Mouse (Mus musculus) telencephalon, adult 2 months (tissue): Measurements from ENCODE around the gene Gm49388.
A peak's percentile ranks its signal among the peaks of the same experiment; 100 is the strongest.

ENCODE experiments used
- DNase-seq: peaks from one replicate; pipeline ENCODE4 v3.0.0-alpha.2; 2011; ENCODE audit warnings: low read depth, low spot score

Gene Gm49388

DNA sequence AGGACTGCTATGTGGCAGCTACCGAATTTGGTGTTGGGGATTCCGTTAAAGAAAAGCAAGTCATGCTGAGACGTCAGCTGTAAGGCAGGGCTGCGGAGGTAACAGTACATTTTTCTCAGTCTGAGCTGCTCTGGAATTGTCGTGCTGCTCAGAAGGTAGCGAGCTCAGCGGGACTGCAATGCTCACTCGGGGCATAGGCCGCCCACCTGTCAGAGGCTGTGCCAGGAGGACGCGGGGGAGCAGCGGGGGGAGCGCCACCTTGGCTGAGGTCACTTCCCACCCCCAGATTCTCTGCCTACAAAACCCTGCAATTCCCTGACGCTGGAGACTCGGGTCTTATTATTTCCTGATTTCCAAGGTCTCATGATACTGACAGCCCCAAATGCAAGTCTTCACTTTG lies 55.5 kb downstream of the Gm49388 start:
- DNase-seq: peak; percentile 85

DNA sequence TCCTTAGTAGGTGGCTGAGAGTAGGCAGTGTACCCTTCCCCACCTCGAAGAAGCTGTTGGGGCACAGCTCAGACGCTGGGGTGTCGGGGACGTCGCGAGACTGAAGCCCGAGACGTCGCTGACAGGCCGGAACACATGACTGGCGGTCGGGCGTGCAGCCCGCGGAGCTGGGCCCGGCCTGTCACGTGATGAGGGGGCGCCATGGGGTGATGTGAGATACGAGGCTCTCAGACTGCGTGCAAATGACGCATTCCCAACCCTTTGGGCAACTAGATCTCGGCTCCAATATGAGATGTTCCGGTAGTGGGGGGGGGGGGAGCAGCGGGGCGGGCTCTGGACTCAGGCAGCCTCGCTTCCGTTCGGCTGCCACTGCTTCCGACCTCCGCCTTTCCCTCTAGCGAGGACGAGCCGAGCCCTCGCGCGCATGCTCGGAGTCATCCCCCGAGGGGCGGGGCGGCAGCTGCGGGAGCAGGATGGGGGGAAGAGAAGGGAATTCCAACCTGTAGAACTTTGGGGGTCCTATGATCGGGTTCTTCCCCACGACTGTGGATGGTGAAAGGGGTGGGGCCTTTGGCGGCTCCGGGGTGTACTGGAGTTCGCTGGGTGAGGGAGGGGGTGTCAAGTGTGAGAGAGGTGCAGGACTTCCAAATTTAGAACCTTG lies 56.1 kb downstream of the Gm49388 start:
- peak; percentile 97 for DNase-seq

DNA sequence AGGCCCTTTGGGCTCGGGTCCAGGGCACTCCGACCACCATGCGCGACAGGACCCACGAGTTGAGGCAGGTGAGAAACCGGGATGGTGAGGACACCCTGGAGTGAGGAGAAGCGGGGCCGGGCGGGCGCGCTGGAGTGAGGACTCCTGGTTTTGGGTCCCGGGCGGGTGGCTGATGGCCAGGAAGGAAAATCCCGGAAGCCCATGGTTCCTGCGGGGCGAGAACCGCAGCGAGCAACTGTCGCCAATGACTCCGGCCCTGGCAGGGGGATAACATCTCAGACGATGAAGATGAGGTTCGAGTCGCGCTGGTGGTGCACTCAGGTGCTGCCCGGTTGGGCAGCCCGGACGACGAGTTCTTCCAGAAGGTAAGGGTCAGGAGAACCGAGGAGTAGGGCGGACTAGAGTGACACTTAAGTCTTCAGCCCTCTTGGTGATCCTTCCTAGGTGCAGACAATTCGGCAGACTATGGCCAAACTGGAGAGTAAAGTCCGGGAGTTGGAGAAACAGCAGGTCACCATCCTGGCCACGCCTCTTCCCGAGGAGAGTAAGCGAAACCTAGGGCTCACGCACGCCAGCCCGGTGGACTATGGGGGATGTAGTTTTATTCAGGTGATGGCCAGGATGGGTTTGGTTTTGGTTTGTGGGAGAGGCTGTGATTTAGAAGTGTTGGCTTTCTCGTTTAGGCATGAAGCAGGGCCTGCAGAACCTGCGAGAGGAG lies 56.8 kb downstream of the Gm49388 start:
- DNase-seq: peak; percentile 71

DNA sequence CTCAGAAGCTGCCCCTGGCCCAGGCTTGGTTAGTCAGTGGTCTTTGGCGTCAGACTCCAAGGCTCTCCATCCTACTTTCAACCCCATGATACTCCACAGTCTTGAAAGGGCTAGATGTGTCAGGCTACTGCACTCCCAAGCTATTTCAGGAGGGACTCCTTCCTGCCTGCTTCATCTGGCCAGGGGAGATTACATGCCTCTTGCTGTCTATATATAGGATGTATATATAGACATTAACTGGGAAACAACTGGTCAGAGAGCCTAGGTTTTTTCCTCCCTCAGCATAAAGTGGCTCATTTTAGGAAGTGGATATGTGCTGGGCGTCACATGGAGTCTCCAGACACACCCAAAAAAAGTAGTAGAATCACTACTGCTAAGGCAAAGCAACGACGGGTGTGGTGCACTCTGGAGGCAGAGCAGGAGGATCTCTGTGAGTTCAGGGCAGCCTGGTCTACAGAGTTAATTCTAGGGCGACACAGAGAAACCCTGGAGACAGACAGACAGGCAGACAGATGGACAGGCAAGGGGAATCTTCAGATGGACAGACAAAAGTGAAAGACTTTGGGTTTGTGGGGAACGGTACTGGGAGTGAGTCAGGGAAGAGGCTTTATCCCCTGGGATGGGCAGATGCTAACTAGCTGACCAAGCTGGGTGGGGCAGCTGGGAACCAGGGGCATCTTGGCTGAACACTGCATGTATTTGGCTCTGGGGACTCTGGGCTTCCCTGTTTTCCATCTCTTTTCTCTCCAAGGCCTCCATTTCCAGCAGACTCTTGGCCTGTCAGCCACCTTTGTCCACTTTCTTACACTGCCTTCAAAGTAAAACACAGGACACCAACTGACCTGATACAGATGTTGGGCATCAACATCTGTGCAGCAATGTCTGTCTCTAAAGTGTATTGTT lies 64.8 kb downstream of the Gm49388 start:
- no peak for DNase-seq

DNA sequence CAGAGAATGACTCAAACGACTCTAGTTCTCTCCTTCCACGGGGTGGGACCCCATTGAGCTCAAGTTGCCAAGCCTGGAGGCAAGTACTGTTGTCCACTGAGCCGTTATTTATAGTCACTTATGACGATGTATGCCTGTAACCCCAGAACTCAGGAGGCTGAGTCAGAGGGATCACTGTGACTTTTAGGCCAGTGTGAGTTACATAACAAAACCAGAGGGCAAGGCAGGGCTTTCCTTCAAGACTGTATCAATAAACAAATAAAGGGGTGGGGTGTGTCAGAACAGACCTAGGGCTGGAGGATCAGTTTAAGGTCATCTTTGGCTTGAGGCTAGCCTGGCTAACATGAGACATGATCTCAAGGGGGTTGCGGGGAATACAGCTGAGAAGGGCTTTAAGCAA lies 65.5 kb downstream of the Gm49388 start:
- DNase-seq: no peak
